Mouse (Mus musculus) ES-Bruce4 (cell line): ENCODE measurements around the gene Lars2.

Source experiments
- CTCF ChIP-seq: IDR thresholded peaks from one replicate; pipeline ENCODE4 v1.8.1; 2011; ENCODE audit warnings: low read depth, low read length
- POLR2A ChIP-seq: IDR thresholded peaks from one replicate; pipeline ENCODE4 v1.8.1; 2011; ENCODE audit warnings: low read length; ENCODE audit not compliant: insufficient read depth

DNA sequence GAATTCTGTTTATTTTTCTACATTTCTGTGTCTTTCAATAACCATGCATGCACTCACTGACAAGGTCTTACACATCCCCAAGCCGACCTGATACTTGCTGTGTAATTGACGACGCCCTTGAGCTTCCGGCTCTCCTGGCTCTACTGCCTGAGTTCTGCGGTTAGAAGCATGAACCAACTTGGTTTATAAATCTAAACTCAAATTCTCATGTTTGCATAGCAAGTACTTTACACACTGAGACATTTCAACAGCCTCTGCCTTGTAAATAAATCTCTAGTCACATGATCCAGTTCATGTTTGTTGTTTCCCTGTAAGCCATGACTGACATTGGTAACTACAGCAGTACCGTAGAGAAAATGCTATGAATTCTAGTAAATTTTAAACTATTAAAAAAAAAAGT, 25.5 kb upstream of the Lars2 start:
- TF ChIP-seq CTCF (no peak), POLR2A (no peak)
